Mouse (Mus musculus): ENCODE results near the gene Ankrd44.

DNA sequence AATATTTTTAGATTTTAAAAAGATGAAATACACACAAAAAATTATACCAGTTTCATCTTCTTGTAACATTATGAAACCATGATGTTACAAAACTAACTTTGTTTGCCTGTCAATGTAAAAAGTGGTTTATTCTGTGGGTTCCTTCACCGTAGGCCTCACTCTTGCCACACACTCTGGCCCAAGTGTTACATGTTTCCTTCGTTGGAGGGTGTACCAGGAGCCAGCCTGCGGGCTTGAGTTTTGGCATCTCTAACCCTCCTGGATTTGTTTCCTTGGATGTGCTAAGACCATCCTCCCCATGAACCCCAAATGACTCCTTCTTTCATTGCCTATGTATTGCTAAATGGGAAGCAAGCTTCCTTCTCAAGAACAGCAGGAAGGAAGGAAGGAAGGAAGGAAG lies 230.8 kb downstream of the Ankrd44 start:
- TF ChIP-seq GATA1 (IDR thresholded peaks at IDR 0.05; ENCODE audit: borderline replicate concordance, low read length) (no peak), FLI1 (IDR thresholded peaks at IDR 0.05; ENCODE audit: low read length) (no peak)

Measured in megakaryocyte, embryonic 14.5 days (primary cell).